Mouse (Mus musculus): ENCODE data around the gene 4921536K21Rik.
"Not testable (repeated sequence)": the region's sequence is repeated elsewhere in the genome, so short reads cannot be mapped to it uniquely, and the experiment has no call there.

4921536K21Rik gene

GRCm38 (mm10) chr11:3894406-3895281 lies at the start of gene 4921536K21Rik, which contains the start of gene Dusp18:
4921536K21Rik (minus strand) TSS chr11:3895098.
Dusp18 (plus strand) TSS chr11:3895240.
- DNase-seq, result peak; percentile 96

GRCm38 (mm10) chr11:3941371-3941770 lies 46.5 kb upstream of the 4921536K21Rik start:
- DNase-seq, result no peak

GRCm38 (mm10) chr11:3937321-3937874 lies 42.5 kb upstream of the 4921536K21Rik start:
- no peak for DNase-seq

GRCm38 (mm10) chr11:3936318-3936717 lies 41.4 kb upstream of the 4921536K21Rik start:
- no peak for DNase-seq

- DNase-seq, result no peak
These were observed 40.2 kb upstream of the 4921536K21Rik start for GRCm38 (mm10) chr11:3935135-3935534.

- no peak for DNase-seq
These were observed 38.9 kb upstream of the 4921536K21Rik start for GRCm38 (mm10) chr11:3933756-3934285.

- DNase-seq, result peak; percentile 92
These were observed 36.8 kb upstream of the 4921536K21Rik start, which contains the start of gene Tcn2 for GRCm38 (mm10) chr11:3931511-3932211. Tcn2 (minus strand) TSS chr11:3932159.

GRCm38 (mm10) chr11:3930931-3931330 lies 36.0 kb upstream of the 4921536K21Rik start:
- DNase-seq, result no peak

- no peak for DNase-seq
These were observed 35.1 kb upstream of the 4921536K21Rik start for GRCm38 (mm10) chr11:3930019-3930418.

GRCm38 (mm10) chr11:3925916-3926315 lies 31.0 kb upstream of the 4921536K21Rik start:
- DNase-seq, result no peak

- DNase-seq, result no peak
These were observed 27.8 kb upstream of the 4921536K21Rik start for GRCm38 (mm10) chr11:3922731-3923130.

- DNase-seq, result no peak
These were observed 27.2 kb upstream of the 4921536K21Rik start for GRCm38 (mm10) chr11:3922115-3922514.

- peak; percentile 70 for DNase-seq
These were observed 26.5 kb upstream of the 4921536K21Rik start for GRCm38 (mm10) chr11:3921281-3921850.

- DNase-seq, result no peak
These were observed 25.6 kb upstream of the 4921536K21Rik start for GRCm38 (mm10) chr11:3920476-3920875.

GRCm38 (mm10) chr11:3918738-3919137 lies 23.8 kb upstream of the 4921536K21Rik start:
- peak; percentile 30 for DNase-seq

GRCm38 (mm10) chr11:3914109-3914840 lies 19.4 kb upstream of the 4921536K21Rik start, which contains the start of gene Slc35e4:
Slc35e4 (minus strand) TSS chr11:3914664.
- DNase-seq, result peak; percentile 86

GRCm38 (mm10) chr11:3913316-3914108 lies 18.6 kb upstream of the 4921536K21Rik start:
- DNase-seq, result peak; percentile 92

GRCm38 (mm10) chr11:3912875-3913271 lies 18.0 kb upstream of the 4921536K21Rik start:
- peak; percentile 47 for DNase-seq

GRCm38 (mm10) chr11:3912100-3912874 lies 17.4 kb upstream of the 4921536K21Rik start:
- DNase-seq, result no peak

GRCm38 (mm10) chr11:3911440-3911839 lies 16.5 kb upstream of the 4921536K21Rik start:
- not testable (repeated sequence) for DNase-seq

Measured in embryo, embryonic 11 days (tissue).